Mouse (Mus musculus) heart, adult 18-20 months (tissue): ENCODE measurements around the gene Qrich1. TPM values are rescaled to one million over a fixed set of nuclear protein-coding genes. Genes with fewer than 3 reads are reported as not detected.

Experiments used
- DNase-seq, 2 experiments: peaks; one replicate each; pipeline ENCODE4 v3.0.0; 2021 to 2022; ENCODE audit warnings: mixed read lengths in 1 of 2
- total RNA-seq, 2 experiments: library from RNA; stranded (reverse); gene quantifications; 2 replicates each; pipeline ENCODE4 v1.2.3; 2021

Qrich1 gene
- total RNA-seq, 2 experiments from 2014 or later, result 57.8 to 58.7 TPM

GRCm38 (mm10) chr9:108492043-108492750 lies 24.4 kb upstream of the Qrich1 start:
- DNase-seq, result peak; percentile 36 to 57

DNA sequence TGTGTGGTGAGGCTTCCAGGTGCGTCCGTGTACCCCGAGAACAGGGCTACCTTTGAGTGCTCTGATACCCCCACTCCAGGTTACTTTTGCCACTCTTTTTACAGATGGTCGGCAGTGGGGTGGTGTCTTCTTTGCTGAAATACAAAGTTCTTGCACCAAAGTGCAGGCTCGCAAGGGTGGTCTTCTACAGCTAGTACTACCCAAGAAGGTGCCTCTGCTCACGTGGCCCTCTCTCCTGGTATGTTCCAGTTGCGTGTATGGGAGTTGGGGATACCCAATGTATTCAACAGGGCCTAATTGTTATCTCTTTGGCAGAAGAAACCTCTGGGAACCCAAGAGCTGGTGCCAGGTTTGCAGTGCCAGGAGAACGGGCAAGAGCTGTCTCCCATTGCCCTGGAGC lies 23.4 kb upstream of the Qrich1 start:
- no peak for DNase-seq

GRCm38 (mm10) chr9:108494146-108494825 lies 22.3 kb upstream of the Qrich1 start:
- DNase-seq, result no peak

- no peak for DNase-seq
These were observed 21.7 kb upstream of the Qrich1 start for GRCm38 (mm10) chr9:108494905-108495304.

GRCm38 (mm10) chr9:108499231-108499630 lies 17.4 kb upstream of the Qrich1 start:
- DNase-seq, result no peak

DNA sequence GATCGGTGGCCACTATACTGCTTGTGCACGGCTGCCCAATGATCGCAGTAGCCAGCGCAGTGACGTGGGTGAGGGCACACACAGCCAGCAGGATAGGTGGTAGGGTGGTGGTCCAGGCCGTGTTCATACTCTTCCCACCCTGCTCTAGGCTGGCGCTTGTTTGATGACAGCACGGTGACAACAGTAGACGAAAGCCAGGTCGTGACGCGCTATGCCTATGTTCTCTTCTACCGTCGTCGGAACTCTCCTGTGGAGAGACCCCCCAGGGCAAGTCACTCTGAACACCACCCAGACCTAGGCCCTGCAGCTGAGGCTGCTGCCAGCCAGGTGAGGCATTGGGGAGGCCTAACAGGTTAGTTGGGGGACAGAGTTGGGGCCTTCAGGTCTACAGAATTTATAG lies 16.7 kb upstream of the Qrich1 start:
- no peak for DNase-seq

- no peak for DNase-seq
These were observed 9.7 kb upstream of the Qrich1 start for GRCm38 (mm10) chr9:108506901-108507300.

DNA sequence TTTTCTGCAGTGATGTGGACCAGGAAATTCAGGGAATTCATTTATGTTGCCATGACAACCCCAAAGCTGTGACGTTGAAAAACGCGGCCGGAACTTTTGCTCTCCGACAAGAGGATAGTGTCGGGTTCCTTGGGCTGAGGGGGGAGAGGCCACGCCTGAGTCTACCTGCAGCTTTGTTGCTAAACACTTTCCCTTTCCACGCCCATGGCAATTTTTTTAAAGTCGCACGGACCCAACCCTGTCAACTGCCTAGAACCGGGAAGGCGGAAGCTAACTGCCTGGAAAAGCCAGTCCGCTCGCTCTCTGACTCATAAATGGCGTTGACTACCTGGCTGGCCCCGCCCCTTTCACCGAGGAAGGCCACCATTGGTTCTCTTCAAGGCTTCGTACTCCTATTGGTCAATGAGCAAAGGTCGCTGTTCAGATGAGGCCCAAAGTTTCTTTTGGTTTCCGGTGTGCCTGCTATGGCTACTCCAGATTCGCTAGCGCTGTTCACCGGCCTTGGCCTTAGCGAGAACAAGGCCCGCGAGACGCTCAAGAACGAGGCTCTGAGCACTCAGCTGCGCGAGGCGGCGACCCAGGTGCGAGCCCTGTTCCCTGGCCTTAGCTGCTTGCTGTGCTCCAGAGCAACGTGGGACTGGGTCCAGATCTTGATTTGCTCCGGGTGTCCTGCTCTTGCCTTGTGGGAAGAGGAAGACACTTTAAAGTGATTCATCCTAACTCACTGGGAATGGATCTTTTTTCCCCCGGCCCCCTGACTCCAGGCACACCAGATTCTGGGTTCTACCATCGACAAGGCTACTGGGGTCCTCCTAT lies 8.8 kb upstream of the Qrich1 start, which contains the start of gene Qars:
Qars (plus strand) TSS at position 88 of the 816 bp plus-strand sequence.
- DNase-seq, result peak; percentile 96 to 97

GRCm38 (mm10) chr9:108508776-108509175 lies 7.8 kb upstream of the Qrich1 start:
- DNase-seq, result no peak

DNA sequence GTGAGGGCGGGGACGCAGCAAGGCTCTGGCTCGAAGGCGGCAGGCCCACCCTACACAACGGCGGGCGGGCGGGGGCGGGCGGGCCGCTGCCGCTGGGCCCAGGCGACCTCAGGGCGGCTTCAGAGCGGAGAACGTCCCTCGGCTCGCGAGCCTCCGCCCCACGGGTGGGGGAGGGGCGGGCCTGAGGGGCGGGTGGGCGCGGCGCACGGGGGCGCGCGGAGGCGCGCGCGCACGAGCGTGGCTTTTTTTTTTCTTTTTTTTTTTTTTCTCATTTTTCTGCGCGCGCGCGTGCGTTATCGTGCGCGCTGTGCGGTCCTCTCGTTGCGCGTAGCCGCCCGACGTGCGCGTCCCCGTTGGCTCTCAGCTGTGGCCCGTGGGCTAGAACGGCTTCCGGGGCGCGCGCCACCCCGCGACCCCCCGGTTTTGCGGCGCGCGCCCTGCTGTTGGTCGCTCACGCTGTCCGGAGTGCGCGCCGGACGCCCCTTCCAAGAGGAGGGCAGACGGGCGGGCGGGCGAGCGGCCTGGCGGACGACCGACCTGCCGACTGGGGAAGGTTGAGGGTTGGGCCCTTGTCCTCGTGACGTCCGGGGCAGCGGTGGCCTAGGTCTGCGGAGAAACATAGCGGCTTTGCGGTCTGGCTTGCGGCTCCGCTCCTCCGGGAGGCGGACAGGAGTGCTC lies 786 bp downstream of the Qrich1 start:
- peak; percentile 84 to 85 for DNase-seq

- no peak for DNase-seq
These were observed 1.3 kb downstream of the Qrich1 start for GRCm38 (mm10) chr9:108517931-108518332.

DNA sequence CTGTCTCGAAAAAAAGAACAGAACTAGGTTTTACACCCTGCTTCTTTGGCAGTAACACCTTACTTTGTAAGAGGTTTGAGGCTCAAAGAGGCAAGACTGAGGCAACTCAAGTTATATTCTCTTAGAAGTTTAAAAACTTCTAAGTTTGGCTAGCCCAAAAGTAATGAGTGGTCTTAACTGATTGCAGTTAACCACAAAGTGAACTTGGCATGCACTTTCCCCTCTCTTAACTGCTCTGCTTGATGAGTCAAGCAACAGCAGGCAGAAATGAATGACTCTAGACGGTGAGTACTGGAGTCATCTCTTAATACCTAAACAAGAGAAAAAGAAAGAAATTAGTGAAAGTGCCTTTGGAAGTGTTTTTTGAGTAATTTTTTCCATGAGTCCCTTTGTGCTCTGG lies 5.0 kb downstream of the Qrich1 start:
- no peak for DNase-seq

DNA sequence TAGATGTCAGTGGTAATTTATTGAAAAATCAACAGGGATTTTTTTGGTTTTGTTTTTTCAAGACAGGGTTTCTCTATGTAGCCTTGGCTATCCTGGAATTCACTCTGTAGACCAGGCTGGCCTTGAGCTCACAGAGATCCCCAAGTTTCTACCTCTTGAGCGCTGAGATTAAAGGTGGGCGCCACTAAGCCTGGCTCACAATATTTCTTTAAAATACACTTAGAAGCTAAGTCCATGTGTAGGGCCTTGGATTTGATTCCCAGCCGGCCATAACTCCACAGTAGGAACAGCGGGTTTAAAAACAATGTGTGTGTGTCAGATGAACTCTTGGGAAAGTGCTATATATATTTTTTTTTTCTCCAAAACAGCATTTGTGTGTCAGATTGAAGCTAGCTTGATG lies 6.7 kb downstream of the Qrich1 start:
- DNase-seq, result no peak

DNA sequence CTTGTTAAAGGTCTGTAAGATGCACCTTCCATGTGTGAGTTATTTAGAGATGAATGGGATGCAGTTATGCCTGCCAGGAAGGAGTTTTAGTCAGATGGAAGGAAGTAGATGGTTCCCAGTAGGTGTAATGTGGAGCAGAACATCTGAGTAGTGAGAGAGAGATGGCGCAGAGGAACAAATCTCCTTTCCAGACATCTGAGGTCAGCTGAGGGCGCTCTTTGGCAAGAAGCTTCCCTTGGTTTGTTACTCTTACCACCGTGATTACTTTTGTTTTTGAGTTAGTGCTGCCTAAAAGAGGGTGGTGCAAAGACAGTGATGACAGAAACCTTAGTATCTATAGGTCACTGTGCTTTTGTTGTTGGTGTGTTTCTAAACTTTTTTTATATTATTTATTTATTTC lies 8.8 kb downstream of the Qrich1 start:
- DNase-seq, result no peak

- no peak for DNase-seq
These were observed 14.3 kb downstream of the Qrich1 start for GRCm38 (mm10) chr9:108530954-108531353.

- no peak for DNase-seq
These were observed 14.9 kb downstream of the Qrich1 start for GRCm38 (mm10) chr9:108531496-108531895.

DNA sequence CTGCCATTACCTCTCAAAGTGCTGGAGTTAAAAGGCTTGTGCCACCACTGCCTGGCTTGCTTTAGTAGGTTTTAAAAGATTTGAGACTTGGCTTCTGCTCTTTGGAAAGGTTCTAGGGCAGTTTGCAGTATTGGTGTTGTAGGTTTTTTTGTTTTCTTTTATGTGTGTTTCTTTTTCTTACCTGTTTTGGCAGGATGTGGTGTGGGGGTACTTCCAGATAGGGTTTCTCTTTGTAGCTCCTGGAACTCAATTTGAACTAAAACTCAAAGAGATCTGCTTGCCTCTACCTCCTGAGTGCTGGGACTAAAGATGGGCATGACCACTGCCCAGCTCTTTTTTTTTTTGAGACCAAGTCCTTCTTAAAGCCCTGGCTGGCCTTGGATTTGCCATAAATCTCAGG lies 24.2 kb downstream of the Qrich1 start:
- no peak for DNase-seq

- DNase-seq, result no peak
These were observed 29.4 kb downstream of the Qrich1 start for GRCm38 (mm10) chr9:108545986-108546385.

GRCm38 (mm10) chr9:108546875-108547274 lies 30.3 kb downstream of the Qrich1 start:
- DNase-seq, result no peak

DNA sequence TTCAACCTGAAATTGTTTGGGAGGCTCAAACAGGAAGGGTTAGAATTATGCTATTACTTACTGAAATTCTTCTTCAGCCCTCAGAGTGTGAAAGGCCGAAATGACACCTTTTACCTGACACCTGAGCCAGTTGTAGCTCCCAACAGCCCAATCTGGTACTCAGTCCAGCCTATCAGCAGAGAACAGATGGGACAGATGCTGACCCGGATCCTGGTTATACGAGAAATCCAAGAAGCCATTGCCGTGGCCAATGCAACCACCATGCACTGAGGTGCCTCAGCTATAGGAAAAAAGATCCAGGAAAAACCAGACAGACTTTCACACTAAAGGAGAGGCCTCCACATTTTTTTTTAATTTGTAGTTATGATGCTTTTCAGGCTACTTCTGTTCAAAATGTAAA lies 42.6 kb downstream of the Qrich1 start:
- no peak for DNase-seq

GRCm38 (mm10) chr9:108560227-108560841 lies 43.7 kb downstream of the Qrich1 start, which contains the start of gene Impdh2:
Impdh2 (plus strand) TSS chr9:108560286.
- DNase-seq, result peak; percentile 97 to 98

- no peak for DNase-seq
These were observed 47.1 kb downstream of the Qrich1 start for GRCm38 (mm10) chr9:108563671-108564070.
